Mouse (Mus musculus) bone marrow, adult 2 months (tissue): Measurements from ENCODE around the gene Olfr1419. TPM values are rescaled to one million over a fixed set of nuclear protein-coding genes. Genes with fewer than 3 reads are reported as not detected.
"Not testable (repeated sequence)": the region's sequence is repeated elsewhere in the genome, so short reads cannot be mapped to it uniquely, and the experiment has no call there.

Experiments
- H3K27ac ChIP-seq: fragments of 200-500 bp; 2 replicates; pipeline ENCODE4 v1.5.1; 2012; ENCODE audit warnings: low read depth, mild to moderate bottlenecking, control low read depth, inconsistent platforms, low read length; ENCODE audit not compliant: control insufficient read depth, poor library complexity, insufficient read depth
- H3K4me1 ChIP-seq: fragments of 200-500 bp; 2 replicates; pipeline ENCODE4 v1.6.1; 2011; ENCODE audit warnings: low read length; ENCODE audit not compliant: control insufficient read depth, insufficient read depth
- H3K4me3 ChIP-seq: fragments of 200-500 bp; replicated peaks from 2 replicates; pipeline ENCODE3; 2011; ENCODE audit warnings: mild to moderate bottlenecking, low read depth, low read length, control low read depth; ENCODE audit not compliant: control insufficient read depth
- CTCF ChIP-seq: fragments of 200-500 bp; IDR thresholded peaks from 2 replicates; pipeline ENCODE4 v1.5.1; 2011; ENCODE audit warnings: low read length, control low read depth; ENCODE audit not compliant: control insufficient read depth, insufficient read depth
- POLR2A ChIP-seq: fragments of 200-500 bp; IDR thresholded peaks from 2 replicates; pipeline ENCODE4 v1.6.1; 2011; ENCODE audit warnings: low read depth, mild to moderate bottlenecking, control low read depth, low read length, borderline replicate concordance; ENCODE audit not compliant: control insufficient read depth
- WGBS: fragments of 180-500 bp; shearing (Covaris S2); methylation state at CpG from one replicate; pipeline ENCODE4 v1.1.7; 2018; 5-methylcytosine and 5-hydroxymethylcytosine counted together
- polyA plus RNA-seq: library from polyadenylated mRNA; stranded (reverse); fragments of >200 nt; gene quantifications from 2 replicates; pipeline ENCODE4 v1.2.4, GENCODE M21; 2011; ENCODE audit warnings: low replicate concordance; ENCODE audit not compliant: missing spikeins, insufficient read depth, insufficient read length

Olfr1419 gene
- not detected in 2 replicates for polyA plus RNA-seq

DNA sequence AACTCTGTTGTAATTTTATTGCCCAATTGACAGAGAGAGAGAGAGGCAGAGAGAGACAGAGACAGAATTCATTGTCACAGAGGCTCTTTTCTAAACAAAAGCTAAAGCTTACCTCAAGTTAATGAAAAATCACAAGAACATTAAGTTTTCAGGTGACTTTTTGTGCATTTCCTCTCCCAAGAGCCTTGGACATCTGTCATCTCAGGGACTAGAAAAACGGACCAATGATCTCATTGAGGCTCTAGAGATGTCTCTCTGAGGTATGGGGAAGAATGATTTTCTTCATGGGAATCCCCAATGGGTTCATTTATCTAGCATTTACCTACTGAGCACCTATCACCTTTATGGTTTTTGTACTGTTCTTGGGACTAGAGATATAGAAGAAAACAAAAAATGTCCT is at the start of gene Olfr1419:
Gene Olfr1419, minus strand, starts transcription at position 101 of the 400 bp plus-strand sequence.
- Histone ChIP-seq H3K27ac (no peak within 1 kb of the TSS), H3K4me3 (no peak within 1 kb of the TSS), H3K4me1 (no peaks in the 10 kb centered on the region)
- TF ChIP-seq CTCF (no peak), POLR2A (no peak)
- WGBS: 26% methylated on average over 1 of the region's 1 CpGs

DNA sequence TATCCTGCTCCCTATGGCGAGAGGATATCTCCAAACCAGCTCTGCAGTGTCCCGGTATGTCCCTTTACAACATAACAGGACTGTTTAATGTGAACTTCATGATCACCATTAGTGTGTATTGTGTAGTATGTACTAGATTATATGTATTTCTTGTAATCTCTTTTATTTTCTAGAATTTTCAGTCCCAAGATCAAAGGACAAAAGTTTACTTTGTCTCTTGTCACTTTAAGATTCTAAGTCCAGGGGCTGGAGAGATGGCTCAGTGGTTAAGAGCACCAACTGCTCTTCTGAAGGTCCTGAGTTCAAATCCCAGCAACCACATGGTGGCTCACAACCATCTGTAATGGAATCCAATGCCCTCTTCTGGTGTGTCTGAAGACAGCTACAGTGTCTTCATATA is 47.6 kb upstream of the Olfr1419 start:
- not testable (repeated sequence) for H3K4me3 ChIP-seq, H3K4me1 ChIP-seq, H3K27ac ChIP-seq
- WGBS: 92% methylated on average over 2 of the region's 2 CpGs

DNA sequence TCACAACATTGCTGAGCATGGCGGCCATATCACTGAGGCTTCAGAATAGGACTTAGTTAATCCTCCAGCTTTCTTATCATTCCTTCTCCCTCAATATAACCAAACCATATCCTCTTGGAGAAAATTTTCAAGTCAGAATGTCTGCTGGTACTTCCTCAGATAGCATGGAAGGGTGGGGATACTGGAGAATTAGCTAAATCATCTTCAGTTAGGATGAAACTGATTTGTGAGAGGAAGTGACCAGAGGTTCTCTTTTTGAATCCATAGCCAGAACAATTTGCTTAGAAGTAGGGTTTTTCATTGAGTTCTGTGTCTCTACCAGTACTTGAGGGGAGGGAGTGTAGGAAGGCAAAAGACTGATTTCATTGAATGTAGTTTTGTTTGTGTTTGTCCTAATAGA is 47.2 kb upstream of the Olfr1419 start:
- TF ChIP-seq CTCF: no peak
- TF ChIP-seq POLR2A: no peak
- Histone ChIP-seq H3K27ac (no peak overlapping the region), H3K4me3 (no peak overlapping the region), H3K4me1 (no peaks in the 10 kb centered on the region)
- WGBS: 83% methylated on average over 1 of the region's 1 CpGs

DNA sequence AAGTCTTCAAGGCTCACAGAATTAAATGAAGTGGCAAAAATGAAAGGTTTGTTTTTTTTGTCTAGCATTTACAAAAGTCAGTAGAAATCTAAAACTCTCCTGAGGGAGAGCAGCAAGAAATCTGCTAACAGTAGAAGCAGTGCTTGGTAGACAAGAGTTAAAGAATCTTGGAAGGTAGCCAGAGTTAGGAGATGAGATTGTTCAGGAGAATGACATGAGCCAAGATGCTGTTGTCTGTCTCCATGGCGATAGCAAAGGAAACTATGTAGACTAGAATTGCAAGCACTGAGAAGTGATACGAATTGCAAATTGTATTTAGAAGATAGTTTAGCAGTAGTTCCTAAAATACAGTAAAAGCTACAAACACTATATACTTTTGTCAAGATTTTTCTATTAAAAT is 40.9 kb upstream of the Olfr1419 start:
- H3K4me1 ChIP-seq: 0 out of 2 replicates have a peak, but pooled peaks cover 1% of the 10 kb centered on the region
- TF ChIP-seq POLR2A: no peak
- no peak for TF ChIP-seq CTCF
- no peak overlapping the region for H3K27ac ChIP-seq
- no peak overlapping the region for H3K4me3 ChIP-seq
- WGBS: 61% methylated on average over 2 of the region's 2 CpGs

DNA sequence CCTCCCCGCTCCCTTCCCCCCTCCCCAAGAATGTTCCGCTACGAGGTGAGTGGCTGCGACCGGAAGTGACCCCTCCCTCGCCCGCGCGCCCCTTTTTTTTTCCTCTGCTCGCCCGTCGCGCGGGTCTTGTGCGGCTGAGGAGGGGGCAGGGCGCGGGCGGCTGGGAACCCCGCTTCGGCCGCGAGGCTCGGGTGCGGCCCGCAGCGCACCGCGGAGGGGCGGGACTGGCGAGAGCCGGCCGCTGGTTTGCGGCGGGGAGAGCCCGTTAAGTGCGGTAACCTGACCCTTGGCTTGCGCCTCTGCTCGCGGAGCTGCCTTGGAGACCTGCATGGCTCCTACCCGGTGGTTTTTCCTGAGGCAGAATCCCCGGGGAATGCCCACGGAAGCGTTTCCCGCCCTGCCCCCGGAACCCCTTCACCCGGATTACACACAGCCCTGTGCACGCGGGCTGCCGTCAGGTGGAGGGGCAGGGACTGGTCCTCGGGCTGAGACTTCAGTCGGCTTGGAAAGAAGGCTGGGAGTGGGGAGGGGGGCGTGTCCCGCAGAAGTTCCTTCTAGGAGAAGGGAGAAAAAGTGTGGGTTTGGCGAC is 37.7 kb upstream of the Olfr1419 start:
- under 1% methylated on average over 49 of the region's 54 CpGs for WGBS
- Histone ChIP-seq H3K4me1 (0 out of 2 replicates have a peak, but pooled peaks cover 1% of the 10 kb centered on the region), H3K27ac (peak overlapping the region; percentile 79), H3K4me3 (peak overlapping the region; percentile 87)
- TF ChIP-seq CTCF (no peak), POLR2A (0 out of 2 replicates have a peak, but pooled peaks have one; percentile 22)

DNA sequence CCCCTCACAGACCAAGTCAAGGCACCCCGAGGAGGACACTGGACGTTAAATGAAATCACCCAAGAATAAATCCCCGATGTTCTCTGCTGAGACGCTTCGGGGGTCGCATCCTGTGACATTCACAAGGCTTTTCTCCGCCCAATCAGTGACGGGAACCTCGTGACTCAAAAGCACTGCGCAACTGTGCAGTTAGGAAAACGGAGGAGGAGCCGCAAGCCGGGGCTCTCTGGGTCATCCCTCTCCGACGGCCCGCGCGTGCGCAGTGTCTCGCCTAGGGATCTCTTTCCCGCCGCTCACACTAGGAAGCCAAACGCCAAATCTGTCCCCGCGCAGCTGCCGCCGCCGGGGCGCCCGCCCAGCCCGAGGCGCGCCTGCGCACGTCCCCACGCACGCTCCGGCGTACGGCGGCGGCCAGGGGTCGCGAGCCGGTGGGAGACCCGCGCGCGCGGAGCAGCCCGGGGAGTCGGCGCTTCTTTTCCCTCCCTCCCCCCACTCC is 37.2 kb upstream of the Olfr1419 start, which contains the start of gene Patl1:
Gene Patl1, plus strand, starts transcription at position 363 of the 496 bp plus-strand sequence.
- Histone ChIP-seq H3K4me1 (0 out of 2 replicates have a peak, but pooled peaks cover 1% of the 10 kb centered on the region), H3K27ac (peak within 1 kb of the TSS; percentile 79), H3K4me3 (peak within 1 kb of the TSS; percentile 89)
- WGBS: under 1% methylated on average over 53 of the region's 53 CpGs
- TF ChIP-seq CTCF (no peak), POLR2A (peak; percentile 40; the same call in 1 of the 2 replicates)

DNA sequence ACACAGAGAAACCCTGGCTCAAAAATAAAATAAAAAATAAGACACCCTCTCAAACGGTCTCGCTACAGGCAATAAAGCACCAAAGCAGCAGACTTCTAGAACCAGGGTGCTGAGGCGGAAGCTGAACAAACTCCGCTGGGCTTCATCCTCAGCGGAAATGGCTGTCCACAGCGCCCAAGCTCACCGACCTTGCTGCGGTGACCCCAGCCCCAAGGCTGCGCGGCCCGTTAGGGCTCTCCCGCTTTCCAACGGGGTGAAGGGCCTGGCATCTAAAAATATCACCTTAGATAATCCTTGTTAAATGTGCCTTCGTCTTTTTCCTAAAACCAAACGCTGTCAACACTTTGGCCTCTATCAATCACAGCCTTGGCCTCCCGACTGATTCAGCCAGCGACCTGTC is 36.7 kb upstream of the Olfr1419 start:
- no peak for TF ChIP-seq POLR2A
- no peak for TF ChIP-seq CTCF
- peak overlapping the region; percentile 79 for H3K27ac ChIP-seq
- WGBS: 3% methylated on average over 17 of the region's 17 CpGs
- H3K4me3 ChIP-seq: peak overlapping the region; percentile 89
- H3K4me1 ChIP-seq: 0 out of 2 replicates have a peak, but pooled peaks cover 1% of the 10 kb centered on the region

DNA sequence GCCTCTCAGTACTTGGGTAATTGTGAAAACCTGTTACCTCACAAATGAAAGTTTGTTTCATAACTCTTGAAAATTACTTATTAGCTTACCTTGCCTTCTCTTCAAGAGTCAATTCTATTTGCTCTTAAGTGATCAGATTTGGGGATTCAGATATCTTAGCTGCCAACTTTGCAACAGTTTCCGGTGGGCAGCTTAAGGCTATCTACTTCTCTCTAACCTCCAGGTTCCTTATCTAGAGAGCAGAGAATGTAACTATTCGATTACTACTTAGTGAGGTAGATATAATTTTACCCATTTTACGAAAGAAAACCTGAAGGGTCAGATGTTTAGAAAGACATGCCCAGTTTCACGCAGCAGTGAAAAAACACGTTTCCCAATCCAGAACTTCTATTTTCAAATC is 36.1 kb upstream of the Olfr1419 start:
- H3K4me1 ChIP-seq: 0 out of 2 replicates have a peak, but pooled peaks cover 1% of the 10 kb centered on the region
- no peak overlapping the region for H3K27ac ChIP-seq
- 46% methylated on average over 5 of the region's 5 CpGs for WGBS
- H3K4me3 ChIP-seq: no peak overlapping the region
- TF ChIP-seq CTCF (no peak), POLR2A (no peak)
